Mouse (Mus musculus) cerebellum, postnatal 14 days (tissue): ENCODE measurements around the gene Tlr13.

Source experiments
- DNase-seq, 2 experiments: peaks; one replicate each; pipeline ENCODE4 v3.0.0; 2021; ENCODE audit warnings: mixed read lengths in 2 of 2

Tlr13 gene

DNA sequence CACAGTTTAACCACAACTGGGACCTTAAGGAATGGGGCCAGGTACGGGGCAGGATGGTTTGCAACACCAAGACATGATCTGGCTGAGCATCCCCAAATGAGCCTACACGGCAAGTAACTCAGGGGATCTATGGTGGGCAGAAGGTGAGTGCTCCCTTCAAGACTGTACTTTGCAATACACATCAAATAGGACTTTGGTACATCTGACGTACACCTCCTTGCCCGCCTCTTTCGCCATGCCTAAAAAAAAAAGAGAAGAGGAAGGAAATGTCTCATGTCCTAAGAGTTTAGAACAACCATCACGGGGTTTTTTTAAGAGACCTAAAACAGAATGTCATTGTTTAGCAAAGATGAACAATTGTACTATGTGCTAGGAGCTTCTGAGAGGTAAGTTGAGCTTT lies at the start of gene Tlr13:
Gene Tlr13, plus strand, starts transcription at position 269 of the 400 bp plus-strand sequence.
- no peak for DNase-seq

DNA sequence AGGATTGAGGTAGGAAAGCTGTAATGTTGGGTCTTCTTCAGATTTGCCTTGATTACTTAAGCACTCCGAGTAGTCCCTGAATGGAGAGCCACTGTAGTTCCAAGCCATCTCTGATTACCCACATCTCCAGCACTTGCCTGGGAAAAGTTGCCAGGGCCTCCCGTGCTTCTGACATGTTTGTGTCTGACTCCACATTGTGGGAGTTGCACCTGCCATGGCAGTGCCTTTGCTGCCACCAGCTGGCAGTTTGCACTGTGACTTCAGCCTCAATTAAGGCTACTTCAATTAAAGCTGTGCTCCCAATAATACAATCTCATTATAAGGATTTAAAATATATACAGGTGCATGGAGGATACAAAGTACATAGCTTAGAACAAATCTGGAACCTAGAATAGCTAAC lies 37.5 kb upstream of the Tlr13 start:
- peak; percentile 54 to 65 for DNase-seq

DNA sequence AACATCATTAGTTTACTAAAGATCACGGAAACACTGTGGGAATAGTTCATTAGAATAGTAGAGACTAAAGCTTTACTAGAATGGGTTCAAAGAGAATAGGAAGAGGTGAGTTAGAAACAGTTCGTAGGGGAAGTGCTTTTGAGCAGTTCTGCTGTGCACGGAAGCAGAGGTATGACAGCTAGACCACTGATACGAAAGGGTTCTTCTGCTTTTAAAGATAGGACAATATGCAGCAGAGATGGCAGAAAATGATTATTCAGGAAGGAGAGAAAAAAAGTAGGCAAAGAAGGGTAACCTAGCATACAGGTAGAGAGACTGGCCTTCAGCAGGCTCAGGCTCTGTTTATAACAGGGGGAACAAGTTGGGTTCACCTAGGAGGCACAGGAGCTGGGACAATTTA lies 29.1 kb upstream of the Tlr13 start:
- DNase-seq = no peak

DNA sequence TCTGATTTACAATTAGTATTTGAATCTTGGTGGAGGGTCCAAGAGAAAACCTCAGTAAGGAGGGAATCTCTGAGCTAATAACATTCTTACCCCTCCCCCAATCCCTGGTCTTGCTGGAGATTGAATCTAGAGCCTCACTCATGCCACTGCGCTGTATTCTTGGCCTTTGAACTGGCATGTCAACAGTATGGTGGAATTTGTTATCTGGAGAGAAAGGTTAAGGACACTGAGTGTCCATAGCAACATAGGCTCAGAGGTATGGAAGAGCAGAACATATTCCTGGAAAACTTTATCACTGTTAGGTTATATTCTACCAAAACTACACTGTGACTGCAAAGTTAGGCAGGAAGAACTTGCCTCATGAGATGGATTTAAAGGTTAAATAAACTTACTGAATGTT lies 28.3 kb upstream of the Tlr13 start:
- DNase-seq = no peak

DNA sequence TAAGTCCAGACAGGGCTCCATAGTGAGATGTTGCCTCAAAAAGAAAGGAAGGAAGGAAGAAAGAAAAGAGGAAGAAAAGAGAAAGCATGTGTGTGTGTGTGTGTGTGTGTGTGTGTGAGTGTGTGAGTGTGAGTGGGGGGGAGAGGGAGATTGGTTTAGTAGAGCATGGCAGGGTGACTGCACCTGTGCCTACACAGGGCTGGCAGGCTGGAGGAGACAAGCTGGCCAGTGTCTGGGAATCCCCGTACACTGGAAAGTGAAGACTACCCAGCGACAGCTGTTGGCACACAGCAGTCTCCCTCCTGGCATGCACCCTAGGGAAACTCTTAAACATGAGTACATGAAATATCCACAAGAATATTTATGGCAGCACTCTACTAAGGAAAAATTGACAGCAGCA lies 20.2 kb upstream of the Tlr13 start:
- DNase-seq = no peak

DNA sequence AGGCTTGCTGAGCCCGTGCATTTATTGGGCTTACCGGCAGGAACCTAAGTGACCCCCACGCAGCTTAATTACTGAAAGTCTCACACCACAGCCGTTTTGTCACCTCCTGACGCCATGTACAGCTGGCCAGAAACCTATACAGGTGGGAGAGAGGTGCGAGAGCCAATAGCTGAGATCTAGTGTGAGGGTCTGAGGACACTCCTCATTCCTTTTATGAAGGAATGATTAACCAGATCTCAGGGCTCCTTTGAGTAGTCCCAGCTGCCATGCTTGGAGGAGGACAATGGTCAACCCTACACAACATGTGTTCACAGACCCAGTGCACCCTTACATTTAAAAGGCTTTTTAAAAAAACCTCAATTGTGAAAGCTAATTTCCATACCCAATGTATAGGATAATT lies 14.7 kb upstream of the Tlr13 start:
- no peak for DNase-seq

DNA sequence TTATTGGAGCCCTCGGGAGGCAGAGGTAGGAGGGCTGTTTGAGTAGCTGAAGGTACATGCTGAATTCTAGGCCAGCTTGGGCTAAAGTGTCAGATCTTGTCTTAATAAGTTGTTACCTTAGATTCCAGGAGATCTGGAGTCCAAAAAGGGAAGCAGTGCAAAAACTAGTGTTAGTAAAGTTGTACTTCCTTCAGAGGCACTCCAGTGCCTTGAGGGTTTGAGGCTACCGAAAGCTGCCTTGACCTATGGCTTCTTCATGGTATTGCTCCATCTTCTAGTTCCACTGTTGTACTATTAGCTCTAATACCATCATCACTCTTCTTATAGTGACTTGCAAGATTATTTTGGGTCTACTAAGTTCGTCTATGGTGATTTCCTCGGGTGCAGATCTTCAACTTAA lies 13.1 kb upstream of the Tlr13 start:
- no peak for DNase-seq

DNA sequence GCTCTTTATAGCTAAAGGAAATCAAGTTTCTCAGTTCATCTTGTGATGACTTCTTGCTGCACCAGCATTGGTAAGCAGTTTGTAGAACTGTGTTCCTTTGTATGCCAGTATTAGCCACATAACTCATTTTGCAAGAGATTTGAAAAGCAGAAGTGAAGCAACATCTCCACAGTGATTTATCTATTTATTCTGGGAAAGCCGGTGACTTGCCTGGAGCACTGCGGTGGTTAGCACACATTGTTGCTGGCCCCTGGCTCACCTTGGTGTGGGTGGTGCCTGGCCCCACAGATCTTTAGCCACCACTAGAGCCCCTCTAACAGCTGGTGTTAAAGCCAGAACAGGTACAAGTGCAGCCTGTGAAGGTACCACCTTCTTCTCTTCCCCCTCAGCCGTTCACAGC lies 8.1 kb upstream of the Tlr13 start:
- no peak for DNase-seq

DNA sequence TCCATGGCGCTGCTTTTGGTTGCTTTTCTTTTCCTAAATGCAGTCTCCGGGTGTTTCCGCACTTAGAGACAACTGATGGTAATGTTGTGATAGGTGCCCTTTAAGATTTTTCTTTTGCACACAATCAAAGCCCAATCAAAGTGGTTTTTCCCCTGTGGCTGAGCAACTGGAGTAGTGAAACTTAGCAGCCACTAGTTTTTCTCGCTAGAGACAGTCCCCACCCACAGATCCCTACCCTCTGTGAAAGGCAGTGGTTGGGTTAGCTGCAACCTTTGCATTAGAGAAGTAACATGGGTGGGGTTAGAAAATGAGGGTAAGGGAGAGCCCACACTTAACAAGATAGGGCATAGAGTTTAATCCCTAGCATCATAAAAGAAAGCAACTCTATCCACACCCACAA lies 7.5 kb upstream of the Tlr13 start:
- no peak for DNase-seq

DNA sequence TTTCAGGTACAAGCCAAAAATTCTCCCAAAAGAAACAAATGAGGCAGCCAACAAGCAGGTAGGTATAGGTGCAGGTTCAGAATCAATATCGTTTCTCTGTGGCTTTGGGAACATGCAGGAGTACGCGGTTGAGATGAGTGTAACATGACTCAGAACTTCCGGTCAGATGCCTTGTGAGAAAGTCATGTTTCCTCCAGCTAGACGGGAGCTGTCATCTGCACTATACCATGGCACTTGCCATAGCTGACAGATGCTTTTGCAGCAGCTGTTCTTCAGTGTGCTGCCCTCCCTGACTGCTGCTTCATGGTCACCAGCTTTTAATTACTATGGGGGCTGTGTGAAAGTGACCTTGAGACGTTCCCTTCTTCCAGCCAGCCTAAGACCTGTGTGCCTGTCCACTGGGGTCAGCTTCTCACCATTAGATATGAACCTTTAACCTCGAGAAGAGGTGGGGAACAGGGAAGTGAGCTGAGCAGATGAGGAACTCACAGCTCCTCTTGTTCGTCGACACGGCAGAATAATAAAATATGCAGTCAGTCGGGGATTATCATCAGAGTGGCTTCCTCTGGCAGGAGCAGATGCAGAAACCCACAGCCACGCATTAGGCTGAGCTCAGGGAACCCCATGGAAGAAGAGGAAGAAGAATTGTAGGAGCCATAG lies 7.0 kb upstream of the Tlr13 start:
- no peak for DNase-seq

DNA sequence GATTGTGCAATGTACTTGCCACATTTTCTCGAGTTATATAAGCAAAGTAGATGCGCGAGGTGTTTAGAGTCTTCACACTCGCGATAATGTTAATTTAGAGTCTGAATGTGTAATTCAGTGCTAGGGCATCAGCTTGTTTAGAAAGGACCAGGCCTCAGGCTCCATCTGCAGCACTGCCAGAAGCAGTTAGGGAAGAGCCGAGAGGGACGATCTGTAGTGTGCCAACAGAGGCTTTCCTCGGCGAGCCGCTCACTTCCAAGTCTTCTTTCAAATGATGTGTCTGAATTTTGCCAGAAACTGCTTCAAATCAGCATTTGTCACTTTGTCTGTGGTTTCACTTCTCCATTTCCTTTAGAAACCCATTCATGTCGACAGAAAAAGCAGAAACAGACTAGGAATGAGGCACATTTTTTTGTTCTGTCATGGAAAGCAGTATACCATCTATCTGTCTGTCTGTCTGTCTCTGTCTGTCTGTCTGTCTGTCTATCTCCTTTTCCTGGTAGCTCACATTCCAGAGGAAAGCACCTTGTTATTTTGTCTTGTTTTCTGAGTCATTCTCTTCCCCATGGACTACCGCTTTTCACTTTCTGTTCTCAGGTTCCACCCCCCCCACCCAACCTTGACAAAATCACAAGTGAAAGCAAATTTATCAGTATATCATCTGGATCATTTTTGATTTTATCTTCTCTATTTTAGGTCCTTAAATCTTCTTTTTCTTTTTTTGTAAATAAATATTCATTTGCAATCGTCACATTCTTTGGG lies 3.5 kb upstream of the Tlr13 start:
- no peak for DNase-seq

DNA sequence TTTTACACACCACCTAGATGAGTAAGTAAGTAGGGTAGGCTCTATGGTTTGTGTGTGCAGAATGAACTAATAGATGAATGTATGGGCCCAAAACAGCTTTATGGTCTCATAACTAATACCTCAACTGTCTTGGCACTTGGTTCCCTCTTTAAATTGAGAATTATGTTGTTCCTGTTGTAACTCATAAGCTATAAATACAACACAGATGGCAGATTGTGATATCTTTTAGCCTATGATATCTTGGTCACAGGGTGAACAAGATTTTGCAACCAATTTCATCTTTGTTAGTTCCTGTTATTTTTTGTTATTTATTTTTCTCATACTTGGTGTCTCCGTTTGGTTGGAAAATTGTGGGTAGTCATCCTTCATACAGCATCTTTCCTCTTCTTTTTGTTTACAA lies 5.2 kb downstream of the Tlr13 start:
- no peak for DNase-seq

DNA sequence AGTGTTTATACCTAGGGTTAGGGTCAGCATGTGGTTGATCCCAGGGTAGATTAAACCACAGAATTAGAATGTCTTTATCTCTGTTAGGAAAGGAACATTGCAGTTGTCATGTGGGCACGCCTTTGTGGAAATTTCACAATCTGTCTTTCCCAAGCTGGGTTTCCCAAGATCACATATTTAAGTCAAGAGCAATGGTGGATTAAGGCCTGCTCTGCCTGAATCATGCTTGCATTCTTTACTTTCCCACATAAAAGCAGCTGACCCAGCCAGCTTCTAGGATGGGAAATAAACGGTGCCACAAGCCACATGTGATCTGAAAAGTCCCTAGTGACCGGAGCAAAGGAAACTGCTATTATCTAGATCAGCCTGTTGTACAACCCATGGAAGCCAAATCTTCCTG lies 6.5 kb downstream of the Tlr13 start:
- no peak for DNase-seq

DNA sequence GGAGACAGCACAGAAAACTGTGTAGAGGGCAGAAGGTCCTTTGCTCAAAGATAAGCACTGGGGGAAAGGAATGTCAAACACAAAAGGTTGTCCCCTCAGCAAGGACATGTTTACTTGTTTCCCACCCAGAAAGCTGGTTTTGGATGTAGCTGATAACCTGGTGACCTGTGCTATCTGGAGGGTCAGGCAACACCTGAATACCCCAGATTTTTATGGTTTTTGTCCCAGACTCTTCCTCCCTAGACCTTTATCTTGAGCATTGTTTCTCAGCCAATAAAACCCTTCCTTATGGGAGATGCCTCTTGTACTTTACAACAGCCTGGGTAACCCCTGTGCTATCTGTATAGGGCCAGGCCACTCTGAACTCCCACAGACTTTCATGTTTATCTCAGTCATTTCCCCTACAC lies 11.2 kb downstream of the Tlr13 start:
- DNase-seq = no peak

DNA sequence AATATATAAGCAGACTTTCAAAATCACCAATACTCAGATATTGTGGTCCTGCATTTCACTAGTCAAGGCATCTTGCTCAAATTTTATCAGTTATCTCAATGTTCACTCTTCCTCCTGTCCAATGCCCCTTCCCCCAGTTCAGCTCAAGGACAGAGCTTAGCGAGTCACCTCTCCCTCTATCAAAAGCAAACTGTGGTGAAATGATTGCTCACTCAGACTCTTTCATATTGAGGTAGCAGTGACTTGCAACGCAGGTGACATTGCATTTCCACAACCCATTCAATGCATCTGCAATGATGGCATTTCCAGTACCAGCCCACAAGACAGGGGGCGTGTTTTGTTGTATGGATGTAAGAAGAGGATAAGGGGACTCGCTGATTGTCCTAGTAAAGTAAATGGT lies 12.9 kb downstream of the Tlr13 start:
- DNase-seq = no peak

DNA sequence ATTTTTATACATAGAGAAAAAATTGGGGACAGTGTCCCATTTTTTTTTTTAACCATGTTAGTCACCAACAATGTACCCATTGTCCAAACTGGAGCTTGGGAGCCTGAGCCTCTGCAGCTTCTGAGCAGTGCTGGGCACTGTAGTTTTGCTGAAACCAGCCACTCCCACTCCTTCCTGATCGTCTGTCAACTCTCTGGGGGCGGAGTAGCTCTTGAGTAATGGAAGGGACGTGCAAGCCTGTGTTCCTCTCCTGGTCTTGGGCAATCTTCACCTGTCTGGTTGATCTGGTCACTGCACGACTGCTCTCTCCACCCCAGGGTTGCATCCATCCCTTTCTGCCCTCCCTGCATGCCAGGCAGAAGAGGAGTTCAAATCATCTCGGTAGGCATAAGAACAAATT lies 21.0 kb downstream of the Tlr13 start:
- no peak for DNase-seq

DNA sequence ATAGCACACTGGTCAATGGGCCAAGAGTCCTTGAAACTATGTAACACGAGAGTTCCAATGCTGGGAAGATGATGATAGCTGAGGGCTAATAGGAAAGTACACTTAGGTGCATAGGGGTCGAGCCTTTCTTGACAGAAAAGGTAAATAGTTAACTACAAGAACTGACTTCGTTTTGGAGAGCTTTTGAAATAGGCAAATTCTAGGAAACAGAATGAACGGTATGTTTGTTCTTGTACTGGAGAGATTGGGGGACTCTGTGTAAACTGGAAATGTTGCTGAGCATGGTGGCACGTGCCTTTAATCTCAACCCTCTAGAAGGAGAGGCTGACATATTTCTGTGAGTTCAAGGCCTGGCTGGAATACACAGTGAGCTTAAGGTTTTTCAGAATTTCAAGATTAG lies 21.6 kb downstream of the Tlr13 start:
- DNase-seq = no peak

DNA sequence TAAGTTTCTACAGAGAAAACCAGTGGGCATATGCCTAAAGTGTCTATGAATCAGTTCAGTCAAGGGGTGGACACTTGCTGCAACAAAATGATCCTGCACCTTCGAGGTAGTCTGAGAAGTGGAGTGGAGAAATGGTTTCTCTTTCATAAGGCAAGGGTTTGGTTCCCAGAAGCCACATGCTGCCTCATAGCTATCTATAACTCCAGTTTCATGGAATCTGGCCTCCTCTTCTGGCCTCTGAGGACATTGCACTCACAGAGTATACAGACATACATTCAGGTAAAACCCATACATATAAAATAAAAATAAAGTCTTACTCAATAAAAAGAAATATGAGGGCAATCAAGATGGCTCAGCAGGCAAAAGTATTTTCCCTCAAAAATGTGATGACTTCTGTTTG lies 22.1 kb downstream of the Tlr13 start:
- no peak for DNase-seq

DNA sequence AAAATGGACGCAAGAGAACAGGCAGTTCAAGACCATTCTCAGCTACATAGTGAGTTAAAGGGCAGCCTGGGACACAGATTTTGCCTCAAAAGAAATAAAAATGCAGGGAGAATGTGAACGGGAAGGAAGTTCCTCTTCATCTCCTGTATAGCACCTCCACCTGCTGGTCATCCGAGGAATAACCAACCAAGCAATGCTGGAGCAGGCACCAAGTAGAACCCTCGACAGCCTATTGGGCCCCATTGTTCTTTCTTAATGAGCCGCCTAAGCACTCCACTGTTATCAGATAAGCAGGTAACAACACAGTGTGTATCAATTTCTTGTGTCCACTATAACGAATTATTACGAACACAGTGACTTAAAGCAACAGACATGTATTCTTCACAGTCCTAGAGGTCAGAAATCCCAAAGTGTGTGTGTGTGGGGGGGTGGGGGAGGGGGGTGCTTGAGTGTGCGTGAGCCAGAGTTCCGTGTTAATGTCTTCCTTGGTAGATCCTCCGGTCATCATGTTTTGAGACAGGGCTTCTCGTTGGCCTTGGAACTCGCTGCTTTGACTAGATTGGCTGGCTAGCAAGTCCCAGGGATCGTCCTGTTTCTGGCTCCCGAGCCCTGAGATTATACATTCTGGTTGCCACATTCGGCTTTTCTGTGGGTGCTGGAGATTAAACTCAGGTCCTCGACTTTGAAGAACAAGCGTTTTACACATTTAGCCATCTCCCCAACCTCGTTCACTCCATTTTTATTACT lies 28.3 kb downstream of the Tlr13 start:
- peak; percentile 78 to 87 for DNase-seq

DNA sequence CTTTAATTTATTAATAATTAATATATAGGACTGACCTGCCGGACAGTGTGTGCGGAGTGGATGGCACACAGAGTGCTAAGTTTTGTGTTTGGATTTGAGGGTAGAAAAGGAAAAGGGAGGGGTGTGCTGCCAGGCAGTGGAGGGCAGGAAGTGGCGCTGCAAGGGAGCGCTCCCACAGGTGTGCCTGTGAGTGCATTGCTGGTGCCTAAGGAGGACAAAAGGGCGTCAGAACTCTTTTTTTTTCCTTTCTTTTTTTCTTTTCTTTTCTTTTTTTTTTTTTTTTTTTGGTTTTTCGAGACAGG lies 28.8 kb downstream of the Tlr13 start:
- no peak for DNase-seq

DNA sequence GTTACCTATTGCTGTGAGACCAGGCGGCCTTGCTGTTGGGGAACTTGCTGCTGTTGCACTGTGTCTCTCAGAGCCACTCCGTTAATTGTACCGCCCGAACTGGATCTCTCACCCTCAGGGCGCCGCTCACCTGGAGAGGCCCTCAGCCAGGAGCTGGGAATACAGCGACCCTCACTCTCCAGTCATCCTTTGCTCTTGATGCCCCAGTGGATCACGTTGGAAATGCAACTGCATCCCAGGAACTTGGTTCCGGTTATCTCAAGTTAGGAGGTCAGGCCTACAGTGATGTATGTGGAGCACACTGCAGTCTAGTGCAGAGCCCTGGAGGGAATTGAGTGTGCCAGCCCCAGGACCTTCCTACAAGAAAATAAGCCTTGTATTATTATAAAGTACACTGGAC lies 33.3 kb downstream of the Tlr13 start:
- DNase-seq = no peak

DNA sequence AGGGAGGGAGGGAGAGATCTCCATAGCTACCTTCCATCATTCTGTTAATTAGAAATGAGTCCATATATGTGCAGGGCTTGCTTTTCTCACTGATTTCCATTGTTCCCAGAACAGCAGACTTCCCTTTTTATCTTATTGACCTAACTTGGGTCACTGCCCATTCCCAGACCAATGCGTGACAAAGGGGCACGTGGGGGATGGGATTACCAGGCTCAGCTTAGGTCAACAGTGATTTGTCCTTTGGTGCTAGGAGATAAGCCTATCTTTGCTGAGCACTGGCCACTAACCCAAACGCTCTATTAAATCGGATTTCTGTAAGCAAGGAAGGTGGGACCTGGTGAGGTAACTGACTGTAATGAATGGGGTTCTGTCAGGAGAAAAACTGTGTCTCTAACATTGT lies 41.3 kb downstream of the Tlr13 start:
- DNase-seq = no peak

DNA sequence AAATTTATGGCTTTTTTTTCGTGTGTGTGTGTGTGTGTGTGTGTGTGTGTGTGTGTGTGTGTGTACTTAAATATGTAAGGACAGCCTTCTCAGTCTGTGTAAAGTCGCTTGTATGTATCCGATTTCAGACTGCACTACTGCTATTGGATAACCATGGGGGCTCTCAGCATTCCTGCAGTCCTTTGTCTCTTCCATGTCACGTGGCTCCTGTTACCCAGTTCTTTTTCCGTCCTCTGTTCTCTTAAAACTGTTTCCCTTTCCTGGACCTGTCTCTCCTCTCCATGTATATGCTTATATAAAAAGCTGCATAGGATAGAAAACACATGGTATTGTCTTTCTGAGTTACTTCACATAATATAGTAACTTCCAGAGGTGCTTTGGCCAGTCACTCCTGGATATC lies 42.7 kb downstream of the Tlr13 start:
- DNase-seq = no peak
